Mouse (Mus musculus) ovary, postnatal 10 days (tissue): ENCODE measurements at regions not wholly inside any gene's neighbourhood (a gene's known extent, or its start where the extent isn't known, plus 50 kb on each side); places are given as distances from the start of the nearest gene placed in this dataset.

Source experiments
- DNase-seq: peaks from one replicate; pipeline ENCODE4 v3.0.0; 2022; ENCODE audit warnings: low spot score

GRCm38 (mm10) chr5:16424745-16425144, 128.6 kb upstream of the Hgf start:
- DNase-seq, result no peak

GRCm38 (mm10) chr5:16425302-16425701, 128.0 kb upstream of the Hgf start:
- no peak for DNase-seq

- DNase-seq, result no peak
Observed at GRCm38 (mm10) chr5:16426306-16426705, 127.0 kb upstream of the Hgf start.

GRCm38 (mm10) chr5:16434586-16434985, 118.7 kb upstream of the Hgf start:
- DNase-seq, result no peak

- no peak for DNase-seq
Observed at GRCm38 (mm10) chr5:16445056-16445455, 108.2 kb upstream of the Hgf start.

- DNase-seq, result no peak
Observed at GRCm38 (mm10) chr5:16446977-16447376, 106.3 kb upstream of the Hgf start.

- DNase-seq, result no peak
Observed at GRCm38 (mm10) chr5:16461795-16462194, 91.5 kb upstream of the Hgf start.

GRCm38 (mm10) chr5:16466266-16466665, 87.0 kb upstream of the Hgf start:
- DNase-seq, result no peak

- DNase-seq, result no peak
Observed at GRCm38 (mm10) chr5:16468560-16468959, 84.7 kb upstream of the Hgf start.

- DNase-seq, result no peak
Observed at GRCm38 (mm10) chr5:16469221-16469620, 84.1 kb upstream of the Hgf start.

- peak; percentile 2 for DNase-seq
Observed at GRCm38 (mm10) chr5:16469644-16470275, 83.5 kb upstream of the Hgf start.

GRCm38 (mm10) chr5:16470366-16470982, 82.8 kb upstream of the Hgf start:
- peak; percentile 5 for DNase-seq

GRCm38 (mm10) chr5:16487969-16488368, 65.3 kb upstream of the Hgf start:
- DNase-seq, result no peak

GRCm38 (mm10) chr5:16489803-16490202, 63.5 kb upstream of the Hgf start:
- no peak for DNase-seq

GRCm38 (mm10) chr5:16499891-16500290, 53.4 kb upstream of the Hgf start:
- DNase-seq, result no peak
